Mouse (Mus musculus) intestine, embryonic 16.5 days (tissue): ENCODE measurements around the gene Atp6v0e2. TPM values are rescaled to one million over a fixed set of nuclear protein-coding genes. Genes with fewer than 3 reads are reported as not detected.

Source experiments
- ATAC-seq: fragments of 200-750 bp; cut with Nextera tagmentation; 2 replicates; pipeline ENCODE4 v1.8.0; 2017; ENCODE audit warnings: moderate TSS enrichment, moderate library complexity
- H3K27ac ChIP-seq: fragments of 300-500 bp; sonication (generic); 2 replicates; pipeline ENCODE4 v1.5.1; 2014; ENCODE audit warnings: mild to moderate bottlenecking, low read length
- H3K27me3 ChIP-seq: fragments of 300-500 bp; sonication (generic); replicated peaks from 2 replicates; pipeline ENCODE4 v1.6.1; 2014; ENCODE audit warnings: low read length, control low read depth, mixed read lengths; ENCODE audit not compliant: control insufficient read depth, insufficient read depth
- H3K36me3 ChIP-seq: fragments of 300-500 bp; sonication (generic); 2 replicates; pipeline ENCODE4 v1.6.1; 2014; ENCODE audit warnings: low read length, control low read depth; ENCODE audit not compliant: control insufficient read depth, insufficient read depth
- H3K4me1 ChIP-seq: fragments of 300-500 bp; sonication (generic); 2 replicates; pipeline ENCODE4 v1.6.1; 2014; ENCODE audit warnings: low read length, control low read depth, mixed read lengths; ENCODE audit not compliant: control insufficient read depth, insufficient read depth
- H3K4me2 ChIP-seq: fragments of 300-500 bp; sonication (generic); 2 replicates; pipeline ENCODE4 v1.6.1; 2014; ENCODE audit warnings: low read depth, low read length, control low read depth
- H3K4me3 ChIP-seq: fragments of 300-500 bp; sonication (generic); 2 replicates; pipeline ENCODE4 v1.5.1; 2014; ENCODE audit warnings: mild to moderate bottlenecking, low read length
- H3K9ac ChIP-seq: fragments of 300-500 bp; sonication (generic); 2 replicates; pipeline ENCODE4 v1.6.1; 2014; ENCODE audit warnings: low read depth, low read length
- H3K9me3 ChIP-seq: fragments of 300-500 bp; sonication (generic); 2 replicates; pipeline ENCODE4 v1.6.1; 2016; ENCODE audit warnings: low read length, control low read depth; ENCODE audit not compliant: control insufficient read depth
- WGBS: fragments of 180-500 bp; shearing (Covaris S2); extraction: QIAGEN DNeasy Blood & Tissue Kit; methylation state at CpG from one replicate; pipeline ENCODE4 v1.1.7; 2014; 5-methylcytosine and 5-hydroxymethylcytosine counted together
- polyA plus RNA-seq: library from polyadenylated mRNA; unstranded; fragments of >200 nt; fragmentation: Nextera tagmentation; extraction: Ambion mirVana; gene quantifications from 2 replicates; pipeline ENCODE4 v1.2.1, GENCODE M21; 2015

Atp6v0e2 gene
- polyA plus RNA-seq = 25.1 and 26.0 TPM in 2 replicates

GRCm38 (mm10) chr6:48537105-48537954 lies at the start of gene Atp6v0e2:
Atp6v0e2 (plus strand) TSS chr6:48537615.
- Histone ChIP-seq H3K4me3 (peak within 1 kb of the TSS; percentile 53), H3K27me3 (no peaks in the 10 kb centered on the region), H3K4me1 (peaks cover 22% of the 10 kb centered on the region), H3K9me3 (no peaks in the 10 kb centered on the region), H3K27ac (no peak within 1 kb of the TSS), H3K36me3 (0 out of 2 replicates have a peak, but pooled peaks cover 3% of the 10 kb centered on the region), H3K4me2 (peak within 1 kb of the TSS; percentile 57), H3K9ac (peak within 1 kb of the TSS; percentile 64)
- ATAC-seq = peak; percentile 84
- WGBS = 3% methylated on average over 38 of the region's 38 CpGs

GRCm38 (mm10) chr6:48487747-48488725 lies 49.4 kb upstream of the Atp6v0e2 start:
- H3K9ac ChIP-seq = peak overlapping the region; percentile 62
- ATAC-seq = peak; percentile 47

GRCm38 (mm10) chr6:48489741-48490140 lies 47.7 kb upstream of the Atp6v0e2 start:
- Histone ChIP-seq H3K4me3 (no peak overlapping the region), H3K27ac (no peak overlapping the region), H3K9me3 (no peaks in the 10 kb centered on the region), H3K4me2 (no peak overlapping the region), H3K27me3 (no peaks in the 10 kb centered on the region), H3K36me3 (no peaks in the 10 kb centered on the region), H3K9ac (no peak overlapping the region), H3K4me1 (peaks cover 13% of the 10 kb centered on the region)
- ATAC-seq = no peak
- 86% methylated on average over 3 of the region's 3 CpGs for WGBS

More at GRCm38 (mm10) chr6:48487747-48488725, 49.4 kb upstream of the Atp6v0e2 start:
- no peaks in the 10 kb centered on the region for H3K9me3 ChIP-seq
- 11% methylated on average over 22 of the region's 25 CpGs for WGBS
- peak overlapping the region; percentile 51 for H3K4me2 ChIP-seq
- no peak overlapping the region for H3K27ac ChIP-seq
- H3K4me3 ChIP-seq = peak overlapping the region; percentile 12
- peaks cover 13% of the 10 kb centered on the region for H3K4me1 ChIP-seq
- no peaks in the 10 kb centered on the region for H3K27me3 ChIP-seq
- H3K36me3 ChIP-seq = no peaks in the 10 kb centered on the region

- ATAC-seq = no peak
- Histone ChIP-seq H3K4me1 (peaks cover 13% of the 10 kb centered on the region), H3K4me2 (no peak overlapping the region), H3K9ac (no peak overlapping the region), H3K9me3 (no peaks in the 10 kb centered on the region), H3K36me3 (no peaks in the 10 kb centered on the region), H3K27ac (no peak overlapping the region), H3K27me3 (no peaks in the 10 kb centered on the region), H3K4me3 (no peak overlapping the region)
- WGBS = 62% methylated on average over 9 of the region's 9 CpGs
Measured at GRCm38 (mm10) chr6:48491361-48491760, 46.1 kb upstream of the Atp6v0e2 start.

GRCm38 (mm10) chr6:48493136-48493730 lies 44.2 kb upstream of the Atp6v0e2 start:
- H3K4me3 ChIP-seq = no peak overlapping the region
- peak overlapping the region; percentile 5; the same call in 1 of the 2 replicates for H3K9ac ChIP-seq
- no peaks in the 10 kb centered on the region for H3K27me3 ChIP-seq
- no peaks in the 10 kb centered on the region for H3K9me3 ChIP-seq
- H3K27ac ChIP-seq = no peak overlapping the region
- H3K4me1 ChIP-seq = peaks cover 2% of the 10 kb centered on the region
- ATAC-seq = peak; percentile 80
- no peaks in the 10 kb centered on the region for H3K36me3 ChIP-seq
- H3K4me2 ChIP-seq = no peak overlapping the region; the same call in 1 of the 2 replicates
- WGBS = 27% methylated on average over 8 of the region's 8 CpGs

GRCm38 (mm10) chr6:48497521-48497920 lies 39.9 kb upstream of the Atp6v0e2 start:
- no peak overlapping the region for H3K27ac ChIP-seq
- H3K9ac ChIP-seq = no peak overlapping the region
- no peaks in the 10 kb centered on the region for H3K9me3 ChIP-seq
- 93% methylated on average over 4 of the region's 4 CpGs for WGBS
- H3K27me3 ChIP-seq = no peaks in the 10 kb centered on the region
- no peaks in the 10 kb centered on the region for H3K36me3 ChIP-seq
- H3K4me1 ChIP-seq = no peaks in the 10 kb centered on the region
- H3K4me2 ChIP-seq = no peak overlapping the region
- no peak for ATAC-seq
- no peak overlapping the region for H3K4me3 ChIP-seq

- 3% methylated on average over 2 of the region's 2 CpGs for WGBS
- Histone ChIP-seq H3K9me3 (no peaks in the 10 kb centered on the region), H3K36me3 (no peaks in the 10 kb centered on the region), H3K4me1 (peaks cover 3% of the 10 kb centered on the region; the same call in 1 of the 2 replicates), H3K4me3 (no peak overlapping the region), H3K4me2 (no peak overlapping the region), H3K27me3 (no peaks in the 10 kb centered on the region), H3K9ac (no peak overlapping the region), H3K27ac (no peak overlapping the region)
- ATAC-seq = peak; percentile 59
Measured at GRCm38 (mm10) chr6:48503847-48504240, 33.6 kb upstream of the Atp6v0e2 start.

GRCm38 (mm10) chr6:48504241-48504854 lies 33.1 kb upstream of the Atp6v0e2 start:
- Histone ChIP-seq H3K9ac (peak overlapping the region; percentile 77), H3K4me1 (peaks cover 3% of the 10 kb centered on the region; the same call in 1 of the 2 replicates), H3K4me2 (peak overlapping the region; percentile 66), H3K27ac (peak overlapping the region; percentile 68), H3K27me3 (no peaks in the 10 kb centered on the region), H3K36me3 (no peaks in the 10 kb centered on the region), H3K9me3 (no peaks in the 10 kb centered on the region), H3K4me3 (peak overlapping the region; percentile 73)
- WGBS = under 1% methylated on average over 25 of the region's 26 CpGs
- peak; percentile 97 for ATAC-seq
